Mouse (Mus musculus): Measurements from ENCODE around the gene Pwp2. TPM values are rescaled to one million over a fixed set of nuclear protein-coding genes. Genes with fewer than 3 reads are reported as not detected.
"Not testable (repeated sequence)": the region's sequence is repeated elsewhere in the genome, so short reads cannot be mapped to it uniquely, and the experiment has no call there.

The Pwp2 gene
- total RNA-seq, 4 experiments from 2014 or later = 11.1 to 12.3 (median 11.6) TPM

DNA sequence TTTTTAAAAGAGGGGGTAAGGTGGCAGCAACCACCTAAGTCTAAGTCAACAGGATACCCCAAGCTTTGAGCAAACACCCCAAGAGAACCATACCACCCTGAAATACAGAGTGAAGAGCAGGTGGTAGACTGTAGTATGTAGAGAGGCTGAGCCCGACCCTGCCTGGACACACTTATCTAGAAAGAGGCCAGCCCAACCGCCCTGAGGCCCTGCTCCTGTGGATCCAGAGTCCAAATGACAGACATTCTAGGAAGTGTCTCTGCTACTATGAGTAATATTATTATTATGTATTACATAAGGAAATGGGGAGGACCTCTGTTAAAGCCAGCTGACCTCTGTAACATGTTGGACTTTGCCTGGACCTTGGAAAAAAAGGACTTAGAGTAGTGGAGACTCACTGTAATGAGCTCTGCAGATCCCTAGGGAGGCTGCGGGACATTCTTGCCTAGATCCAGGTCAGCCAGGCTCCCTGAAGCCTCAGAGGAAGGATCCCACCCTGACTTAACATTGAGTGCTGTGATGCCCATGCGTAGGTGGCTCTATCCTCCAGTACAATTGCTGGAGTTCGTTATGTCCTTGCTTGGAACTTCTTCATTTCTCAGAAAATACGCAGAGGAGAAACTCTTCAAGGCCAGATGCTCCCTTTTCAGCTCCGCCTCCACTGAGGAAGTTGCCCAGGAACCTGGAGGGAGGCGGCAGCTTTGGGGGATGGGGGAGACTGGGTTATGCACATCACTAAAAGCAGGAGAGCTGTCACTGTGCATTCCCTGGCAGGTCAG, 41.0 kb downstream of the Pwp2 start:
- DNase-seq (ENCODE audit: low spot score) = no peak

DNA sequence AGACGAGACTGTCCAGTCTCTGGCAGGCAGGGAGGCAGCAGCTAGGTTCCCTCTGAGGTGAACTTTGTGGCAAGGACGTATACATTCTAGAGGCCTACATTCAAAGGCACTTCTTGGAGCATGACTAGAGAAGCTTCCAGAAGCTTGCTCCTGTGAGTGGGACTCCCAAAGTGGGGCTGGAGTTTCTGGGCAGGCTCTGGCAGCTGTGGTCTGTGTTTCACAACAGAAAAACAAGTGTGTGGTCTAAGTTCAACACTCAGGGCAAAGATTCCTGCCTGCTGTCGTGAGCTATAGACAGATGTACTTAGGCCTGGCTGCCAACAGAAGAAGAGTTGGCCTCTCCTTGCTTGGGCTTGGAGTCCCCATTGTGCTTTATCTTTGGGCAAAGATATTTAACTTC, 44.1 kb downstream of the Pwp2 start:
- DNase-seq (ENCODE audit: low spot score) = no peak

DNA sequence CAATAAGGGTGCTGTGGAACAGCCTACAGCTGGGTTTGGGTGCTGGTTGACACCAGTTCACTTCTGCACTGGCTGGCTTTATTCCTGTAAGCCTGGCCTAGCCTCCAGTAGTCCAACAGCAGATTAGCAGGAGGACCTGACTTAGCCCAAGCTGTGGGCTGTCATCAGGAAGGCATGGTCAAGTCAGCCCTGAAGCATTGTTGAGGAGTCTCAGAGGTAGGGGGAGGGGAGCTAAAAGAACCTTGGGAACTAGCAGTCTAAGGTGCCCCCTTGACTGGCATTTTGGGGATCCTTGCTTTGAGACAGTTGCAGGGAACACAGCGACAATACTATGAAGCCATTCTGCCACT, 44.7 kb downstream of the Pwp2 start:
- no peak for DNase-seq (ENCODE audit: low spot score)

DNA sequence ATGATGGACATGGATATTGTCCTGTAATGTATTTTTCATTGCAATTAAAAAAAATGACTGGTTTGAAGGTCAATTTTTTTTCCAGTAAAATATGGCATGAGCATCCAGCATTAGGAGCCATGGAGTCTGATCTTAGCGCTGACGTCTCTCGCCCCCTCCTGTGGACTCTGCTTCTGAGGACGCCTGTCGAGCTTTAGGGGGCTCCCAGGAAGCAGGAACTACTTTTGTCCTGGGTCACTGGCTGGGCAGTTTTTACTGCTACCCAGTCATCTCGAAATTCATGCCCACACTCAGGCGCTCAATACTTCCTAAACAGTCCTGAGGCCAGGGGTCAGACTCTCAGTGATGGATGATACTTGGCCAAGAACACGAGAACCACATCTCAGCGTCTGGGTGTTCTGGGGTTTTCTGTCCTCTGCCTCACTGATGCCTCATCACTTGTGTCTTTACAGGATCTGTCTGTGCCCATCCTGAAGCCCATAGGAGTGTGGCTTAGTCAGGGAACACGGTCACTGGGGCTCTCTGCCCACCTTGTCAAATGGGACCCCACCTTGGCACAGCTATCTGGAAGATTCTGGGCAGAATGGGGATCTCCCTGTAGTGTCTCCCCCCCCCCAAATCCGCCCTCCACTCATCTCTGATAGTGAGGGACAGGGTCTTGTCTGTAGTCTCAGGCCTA, 45.2 kb downstream of the Pwp2 start:
- no peak for DNase-seq (ENCODE audit: low spot score)

DNA sequence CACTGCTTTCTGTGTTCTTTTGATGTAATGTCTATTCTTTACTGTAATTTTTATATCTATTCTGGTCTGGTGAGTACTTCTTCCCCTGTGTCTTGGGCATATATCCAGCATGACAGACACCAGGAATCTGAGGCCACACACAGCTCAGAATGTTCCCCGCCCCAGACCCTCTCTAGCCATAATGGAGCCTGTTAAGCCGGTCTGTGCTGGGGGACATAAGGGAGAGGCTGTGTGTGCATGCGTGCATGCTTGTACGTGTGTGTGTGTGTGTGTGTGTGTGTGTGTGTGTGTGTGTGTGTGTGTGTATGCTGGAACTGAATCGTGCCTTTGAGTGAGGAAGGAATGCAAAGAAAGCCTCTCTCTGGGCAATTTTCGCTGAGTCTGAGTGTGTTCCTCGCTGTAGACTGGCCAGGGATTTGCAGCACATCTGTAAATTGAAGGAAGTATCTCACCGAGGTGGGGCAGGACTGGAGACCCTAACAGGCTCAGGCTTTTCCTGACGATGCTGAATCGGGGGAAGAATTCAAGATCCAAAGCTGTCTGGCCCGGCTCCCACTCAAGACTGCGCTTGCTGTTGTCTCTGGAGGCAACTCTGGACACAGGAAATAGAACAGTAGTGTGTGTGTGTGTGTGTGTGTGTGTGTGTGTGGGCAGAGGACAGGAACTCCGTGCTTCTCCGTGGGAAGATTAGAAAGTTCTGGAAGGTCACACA, 46.0 kb downstream of the Pwp2 start:
- peak; percentile 80 for DNase-seq (ENCODE audit: low spot score)

DNA sequence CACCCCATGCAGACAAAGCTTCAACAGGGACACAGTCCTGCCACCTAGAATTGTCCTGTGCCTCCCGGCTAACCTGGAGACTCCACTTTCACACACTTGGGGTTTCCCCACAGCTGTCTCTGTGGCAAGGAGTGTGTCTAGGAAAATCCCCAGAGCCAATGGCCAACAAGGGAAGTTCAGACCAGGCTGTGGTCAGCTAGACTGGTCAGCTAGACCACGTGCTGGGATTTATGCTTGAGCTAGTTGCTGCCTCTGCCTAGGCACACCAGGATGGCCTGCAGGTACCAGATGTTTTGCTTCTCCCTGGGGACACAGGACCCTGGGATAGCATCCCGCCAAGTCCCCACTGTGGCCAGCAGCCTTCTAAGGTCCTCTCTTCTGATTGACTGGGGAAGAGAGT, 47.8 kb downstream of the Pwp2 start:
- no peak for DNase-seq (ENCODE audit: low spot score)

DNA sequence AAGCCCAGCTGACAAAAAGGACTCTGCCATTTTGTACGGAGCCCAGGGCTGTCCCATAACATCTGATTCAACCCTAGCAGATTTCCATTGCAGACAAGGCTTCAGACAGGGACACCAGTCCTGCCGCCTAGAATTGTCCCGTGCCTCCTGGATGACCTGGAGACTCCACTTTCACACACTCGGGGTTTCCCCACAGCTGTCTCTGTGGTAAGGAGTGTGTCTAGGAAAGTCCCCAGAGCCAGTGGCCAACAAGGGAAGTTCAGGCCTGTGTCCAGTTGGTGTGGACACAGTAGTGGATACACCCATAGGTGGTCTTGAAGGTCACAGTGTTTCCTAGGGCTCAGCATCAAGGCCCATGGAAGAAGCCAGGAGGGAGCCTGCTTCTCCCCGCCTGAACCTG, 49.0 kb downstream of the Pwp2 start:
- no peak for DNase-seq (ENCODE audit: low spot score)

DNA sequence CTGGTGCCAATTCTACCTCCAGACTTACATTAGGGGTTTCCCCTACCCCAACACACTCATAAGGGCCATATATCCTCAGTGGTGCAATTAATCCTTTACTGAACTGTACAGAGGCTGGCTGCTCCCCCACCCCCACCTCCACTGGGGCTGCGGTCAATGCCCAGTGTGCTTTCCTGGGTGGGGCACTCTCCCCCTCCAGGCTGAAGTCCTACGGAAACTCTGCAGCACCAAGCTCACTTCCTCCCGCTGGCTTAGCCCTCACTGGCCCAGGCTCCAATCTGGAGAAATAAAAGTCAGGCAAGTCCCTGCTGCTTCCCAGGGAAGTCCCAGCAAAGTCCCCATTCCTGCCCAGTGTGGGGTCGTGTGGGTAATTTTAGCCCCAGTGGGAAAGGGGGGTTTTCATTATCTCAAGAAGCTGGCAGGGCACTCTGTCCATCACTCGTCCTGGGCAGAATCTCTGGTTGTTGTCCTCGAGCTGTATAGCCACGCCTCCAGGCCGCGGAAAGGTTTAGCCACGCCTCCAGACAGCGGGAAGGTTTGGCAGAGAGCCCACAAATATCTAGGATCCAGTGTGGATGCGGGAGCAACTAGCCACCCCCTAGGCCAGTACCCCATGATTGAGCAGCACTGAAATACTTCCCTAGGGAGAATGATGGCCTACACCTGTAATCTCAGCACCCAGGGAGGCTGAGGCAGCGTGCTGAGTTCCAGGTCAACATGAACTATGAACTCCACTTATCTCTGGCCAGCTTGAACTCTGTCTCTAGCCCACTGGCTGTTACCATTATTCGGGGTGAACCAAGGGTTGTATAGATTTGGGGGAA, 49.8 kb downstream of the Pwp2 start:
- no peak for DNase-seq (ENCODE audit: low spot score)

DNA sequence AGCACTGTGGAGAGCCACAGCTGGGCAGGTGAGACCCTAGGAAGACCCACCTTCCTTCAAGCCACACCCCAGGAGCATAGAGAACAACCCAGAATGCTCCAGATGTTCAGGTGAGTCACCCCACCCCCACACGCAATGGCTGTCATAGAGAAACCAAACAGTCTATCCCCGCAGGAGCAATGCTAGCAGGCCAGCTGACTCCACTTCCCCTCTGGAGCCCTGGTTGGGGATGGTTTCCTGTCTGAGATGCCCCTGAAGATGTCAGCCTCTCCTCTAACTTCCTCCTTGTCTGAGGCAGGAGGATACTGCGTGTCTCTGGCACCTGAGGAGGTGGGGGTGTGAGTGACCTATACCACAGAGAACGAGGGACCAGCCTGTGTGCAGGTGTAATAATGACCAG, 50.5 kb downstream of the Pwp2 start:
- DNase-seq (ENCODE audit: low spot score) = no peak

DNA sequence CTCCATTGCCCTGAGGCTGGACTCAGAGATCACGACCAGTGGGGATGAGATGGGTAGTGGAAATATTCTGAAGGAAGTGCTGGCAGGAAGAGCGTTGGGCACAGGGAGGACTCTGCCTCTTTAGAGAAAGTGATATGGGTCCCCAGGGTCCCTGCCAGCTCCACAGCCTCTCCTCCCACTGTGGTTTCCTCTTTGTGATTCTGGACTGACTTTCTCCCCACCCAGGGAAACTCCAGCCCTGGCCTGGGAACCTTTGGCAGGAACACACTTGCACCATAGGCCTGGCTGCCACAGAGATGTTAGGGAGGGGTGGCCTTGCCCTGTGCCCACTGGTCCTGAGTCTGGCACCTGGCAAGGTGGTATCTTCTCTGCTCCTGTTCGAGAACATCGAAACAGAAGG, 55.0 kb downstream of the Pwp2 start:
- no peak for DNase-seq (ENCODE audit: low spot score)

DNA sequence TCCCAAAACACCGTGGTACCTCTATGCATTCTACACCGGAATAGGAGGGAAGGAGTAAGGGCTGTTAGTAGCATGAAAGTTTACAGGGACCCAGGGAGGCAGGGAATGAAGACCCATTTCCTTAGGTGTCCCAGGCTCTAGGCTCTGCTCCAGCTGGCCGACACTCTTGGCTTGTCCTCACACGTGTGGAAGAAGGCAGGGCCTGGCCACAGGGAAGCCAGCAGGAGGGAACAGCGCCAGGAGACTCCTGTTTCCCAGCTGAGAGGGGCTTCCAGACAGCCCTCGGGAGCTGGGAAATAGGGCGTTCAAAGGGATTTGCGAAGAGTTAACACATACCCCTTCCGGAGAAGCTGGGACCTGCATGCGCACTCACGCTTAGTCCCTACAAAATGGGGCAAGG, 55.5 kb downstream of the Pwp2 start:
- no peak for DNase-seq (ENCODE audit: low spot score)

DNA sequence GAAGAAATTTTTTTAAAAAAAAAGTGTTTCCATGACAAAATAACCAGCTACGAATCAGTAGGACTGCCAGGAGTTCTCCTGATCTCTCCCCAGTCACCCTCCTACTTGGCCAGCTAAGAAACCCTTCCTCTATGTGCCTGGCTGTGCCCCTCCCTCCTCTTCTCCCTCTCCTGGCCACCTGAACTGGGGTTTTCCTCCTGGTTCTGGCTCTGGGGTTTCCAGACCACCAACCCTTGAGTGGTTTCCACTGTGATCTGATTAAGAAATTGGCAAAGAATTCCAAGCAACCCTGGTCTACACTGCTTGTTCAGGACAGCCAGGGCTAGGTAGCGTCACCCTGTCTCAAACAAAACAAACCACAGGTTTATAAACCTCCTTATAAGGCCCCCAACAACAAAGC, 56.3 kb downstream of the Pwp2 start:
- DNase-seq (ENCODE audit: low spot score) = no peak

DNA sequence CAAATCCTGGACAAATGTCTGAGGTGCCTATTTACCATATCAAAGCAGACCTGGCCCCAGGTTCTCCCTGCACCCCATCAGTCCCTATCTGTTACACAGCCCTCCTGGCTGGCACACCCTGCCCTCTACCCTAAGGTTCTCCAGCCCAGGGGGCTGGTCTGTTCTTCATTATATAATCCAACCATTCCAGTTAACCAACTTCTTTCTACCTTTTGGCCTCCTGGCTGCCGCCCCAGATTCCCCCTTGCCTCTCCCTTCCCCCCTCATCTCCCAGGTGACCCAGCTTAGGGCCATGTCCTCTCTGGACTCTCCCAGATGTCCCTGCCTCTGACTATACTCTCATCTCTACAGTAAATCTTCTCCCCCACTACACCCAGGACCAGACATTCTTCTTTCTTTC, 57.0 kb downstream of the Pwp2 start:
- DNase-seq (ENCODE audit: low spot score) = no peak

DNA sequence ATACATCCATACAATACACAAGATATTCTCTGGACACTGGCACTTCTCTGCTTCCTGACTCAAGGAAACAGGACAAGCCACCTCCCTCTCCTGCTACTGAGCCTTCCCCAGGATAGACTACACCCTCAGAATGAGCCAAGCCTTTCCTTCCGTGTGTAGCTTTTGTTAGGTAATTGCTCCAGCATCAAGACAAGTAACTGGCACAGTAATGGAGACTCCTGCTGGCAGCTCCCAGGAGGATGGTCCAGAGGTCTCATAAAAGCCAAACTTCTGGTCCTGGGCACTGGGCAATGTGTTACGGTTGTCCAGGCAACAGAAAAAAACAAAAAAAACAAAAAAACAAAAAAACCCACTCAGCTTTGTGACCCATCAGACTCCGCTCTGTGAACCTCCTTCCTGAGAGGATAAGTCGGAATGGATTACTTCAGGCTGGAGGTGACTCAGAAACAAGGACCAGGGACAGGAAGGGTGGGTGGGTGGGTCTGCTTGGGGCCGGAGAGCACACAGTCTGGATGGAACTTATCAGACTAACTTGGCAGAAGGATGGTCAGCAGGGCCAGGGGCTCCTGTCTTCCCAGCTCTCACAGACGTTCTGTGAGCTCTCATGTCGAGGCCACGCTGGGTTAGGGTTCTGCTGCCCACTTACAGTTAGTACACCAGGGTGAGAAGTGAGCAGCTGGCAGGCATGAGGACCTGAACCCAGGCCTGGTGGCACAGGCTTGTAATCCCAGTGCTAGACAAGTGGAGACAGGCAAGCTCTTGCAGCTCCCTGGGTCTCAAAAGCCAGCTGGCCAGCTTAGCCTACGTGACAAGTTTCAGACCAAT, 57.7 kb downstream of the Pwp2 start:
- no peak for DNase-seq (ENCODE audit: low spot score)

DNA sequence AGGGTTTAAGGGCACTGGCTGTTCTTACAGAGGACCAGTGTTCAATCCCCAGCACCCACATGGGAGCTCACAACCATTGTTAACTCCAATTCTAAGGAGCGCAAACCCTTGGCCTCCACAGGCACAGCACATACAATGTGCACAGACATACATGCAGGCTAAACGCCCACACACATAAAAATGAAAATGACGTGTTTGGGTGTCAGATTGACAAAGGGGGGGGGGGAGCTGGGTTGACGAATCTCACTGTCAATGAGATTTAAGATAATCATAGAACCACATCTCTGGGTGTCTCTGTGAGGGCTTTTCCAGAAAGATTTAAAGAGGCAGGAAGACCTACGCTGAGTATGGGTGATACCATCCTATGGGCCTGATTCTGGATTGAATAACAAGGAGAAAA, 58.6 kb downstream of the Pwp2 start:
- DNase-seq (ENCODE audit: low spot score) = no peak

DNA sequence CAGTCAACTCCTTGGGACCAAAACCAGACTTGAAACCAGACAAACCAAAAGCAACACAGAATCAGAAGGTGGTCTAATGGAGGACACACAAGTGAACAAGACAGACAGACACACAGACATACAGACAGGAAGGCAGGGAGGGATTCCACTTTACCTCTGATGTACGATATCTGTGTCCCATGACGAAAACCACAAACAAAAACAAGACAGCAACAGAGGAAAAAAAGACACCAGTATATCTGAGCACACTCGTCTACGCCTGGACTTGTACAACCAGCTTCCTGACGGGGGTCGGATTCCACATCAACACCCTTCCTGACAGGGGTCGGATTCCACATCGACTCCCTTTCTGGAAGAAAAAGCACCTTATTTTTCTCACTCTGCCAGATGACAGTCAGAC, 59.9 kb downstream of the Pwp2 start:
- not testable (repeated sequence) for DNase-seq (ENCODE audit: low spot score)

DNA sequence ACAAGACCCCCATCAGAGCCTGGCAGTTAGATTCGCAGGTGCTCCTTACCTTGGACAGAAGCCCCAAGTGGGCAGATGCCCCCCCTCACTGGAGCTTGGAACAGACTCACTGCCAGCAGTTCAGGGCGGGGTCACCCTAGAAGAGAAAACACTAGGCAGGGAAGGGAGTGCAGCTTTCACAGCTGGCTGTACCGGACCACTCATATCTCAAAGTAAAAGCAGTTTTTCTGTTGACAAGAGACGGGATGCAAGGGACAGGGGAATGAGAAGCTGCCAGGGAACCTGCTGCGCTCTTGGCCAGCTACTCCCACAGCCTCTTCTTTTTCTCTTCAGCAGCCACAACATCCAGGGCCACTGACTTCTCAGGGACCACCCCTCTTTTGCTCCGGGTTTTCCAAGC, 60.8 kb downstream of the Pwp2 start:
- DNase-seq (ENCODE audit: low spot score) = not testable (repeated sequence)
